Mouse (Mus musculus): Measurements from ENCODE around the gene Pxn.

The Pxn gene

DNA sequence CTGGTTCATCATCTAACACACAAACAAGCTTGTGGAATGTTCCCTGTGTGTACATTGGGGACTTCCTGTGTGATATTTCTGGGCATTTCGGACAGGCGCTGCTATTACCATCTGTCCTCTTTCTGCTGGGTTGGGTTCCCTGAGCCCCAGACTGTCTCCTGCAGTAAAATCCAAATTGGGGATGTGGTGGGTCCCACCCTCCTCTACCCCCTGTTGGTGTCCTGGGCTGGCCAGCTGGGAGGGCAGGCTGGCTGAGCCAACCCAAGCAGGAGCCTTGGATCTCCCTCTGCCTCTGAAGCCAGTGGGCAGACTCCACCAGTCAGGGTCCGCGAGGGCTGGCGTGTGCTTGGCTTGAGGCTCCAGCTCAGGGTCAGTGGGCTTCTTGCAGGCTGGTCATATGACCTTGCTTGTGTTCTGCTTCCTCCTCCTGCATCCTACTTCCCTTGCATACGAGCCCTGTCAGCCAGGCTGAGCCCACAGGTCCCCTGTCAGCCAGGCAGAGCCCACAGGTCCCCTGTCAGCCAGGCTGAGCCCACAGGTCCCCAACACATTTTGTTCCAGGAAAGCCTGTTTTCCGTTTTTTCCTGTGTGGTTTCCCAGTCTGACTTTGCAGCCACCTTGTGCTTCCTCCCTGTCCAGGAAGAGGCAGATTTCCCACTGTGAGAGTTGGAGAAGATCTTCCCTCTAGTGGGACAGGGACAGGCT is 23.4 kb downstream of the Pxn start:
- DNase-seq, result no peak

GRCm38 (mm10) chr5:115530447-115530809 is 24.0 kb downstream of the Pxn start:
- DNase-seq, result peak in 1 of 2 experiments; percentile 62

GRCm38 (mm10) chr5:115531671-115532270 is 25.3 kb downstream of the Pxn start:
- no peak for DNase-seq

DNA sequence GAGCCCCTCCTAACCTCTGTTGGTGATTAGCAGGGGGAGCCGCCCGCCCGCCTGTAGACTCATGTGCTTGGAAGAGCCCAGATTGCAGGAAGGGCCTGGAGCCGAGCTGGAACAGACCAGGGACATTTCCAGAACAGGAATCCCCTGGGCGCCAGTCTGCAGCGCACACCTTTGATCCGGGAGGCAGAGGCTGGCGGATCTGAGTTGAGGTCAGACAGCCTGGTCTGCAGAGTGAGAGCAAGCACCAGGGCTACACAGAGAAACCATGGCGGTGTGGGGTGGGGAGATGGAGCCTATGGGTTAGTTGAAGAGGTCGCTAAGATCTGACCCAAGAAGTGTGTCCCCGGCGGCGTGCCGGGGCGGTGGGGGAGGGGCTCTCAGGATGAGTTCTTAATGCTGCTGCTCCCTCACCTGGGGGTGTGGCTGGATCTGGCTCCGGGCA is 27.8 kb downstream of the Pxn start:
- DNase-seq, result no peak

- DNase-seq, result peak in 1 of 2 experiments; percentile 58
Measured at GRCm38 (mm10) chr5:115534856-115535255, 28.4 kb downstream of the Pxn start.

DNA sequence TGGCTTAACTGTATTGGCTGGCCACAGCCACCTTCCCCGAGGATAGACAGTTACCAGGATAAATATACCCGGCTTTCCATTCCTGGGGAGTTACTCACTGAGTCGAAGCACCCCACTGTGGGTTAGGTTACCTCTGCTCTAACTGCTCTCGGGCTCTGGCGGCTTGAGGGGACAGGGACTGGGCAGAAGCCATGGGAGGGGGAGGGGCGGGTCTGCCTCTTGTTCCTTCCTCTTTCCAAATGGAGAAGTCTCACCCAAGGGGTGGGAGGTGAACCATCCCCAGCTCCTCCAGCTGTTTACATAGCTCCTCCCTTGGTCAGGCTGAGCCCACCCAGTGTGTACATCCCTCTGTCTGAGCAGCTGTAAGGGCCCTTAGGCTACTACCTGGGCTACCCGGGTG is 29.2 kb downstream of the Pxn start:
- no peak for DNase-seq

DNA sequence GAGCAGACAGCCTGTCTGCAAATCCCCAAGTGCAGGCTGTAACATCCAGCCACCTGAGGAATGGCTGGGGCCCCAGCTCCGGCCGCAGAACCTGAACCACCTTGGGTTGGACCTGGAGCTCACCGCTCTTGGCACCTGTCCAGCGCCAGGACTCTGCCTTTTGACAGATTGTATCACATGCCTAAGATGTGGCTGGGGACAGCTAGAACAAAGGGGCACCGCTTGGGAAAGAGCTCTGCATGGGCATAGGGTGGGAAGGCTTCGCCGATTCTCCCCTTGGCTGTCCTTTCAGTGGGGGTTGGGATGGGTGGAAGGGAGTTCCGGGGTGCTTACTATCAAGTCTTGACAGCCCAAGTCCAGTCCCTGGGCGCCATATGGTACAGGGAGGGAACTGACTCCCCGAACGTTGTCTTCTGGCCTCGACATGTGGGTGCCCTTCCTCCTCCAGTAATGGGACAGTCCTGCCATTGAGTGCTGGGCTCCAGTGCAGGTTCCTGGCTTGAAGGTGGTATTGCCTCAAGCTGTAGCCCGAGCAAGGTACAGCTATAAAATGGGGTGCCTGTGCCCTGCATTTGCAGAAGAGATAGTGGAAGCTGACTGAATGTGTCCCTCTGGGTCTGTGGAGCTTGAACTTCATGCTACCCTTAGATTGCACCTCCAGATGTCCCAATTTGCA is 31.7 kb downstream of the Pxn start:
- DNase-seq, result no peak

- peak; percentile 74 to 84 for DNase-seq
Measured at GRCm38 (mm10) chr5:115538693-115539043, 32.2 kb downstream of the Pxn start.

DNA sequence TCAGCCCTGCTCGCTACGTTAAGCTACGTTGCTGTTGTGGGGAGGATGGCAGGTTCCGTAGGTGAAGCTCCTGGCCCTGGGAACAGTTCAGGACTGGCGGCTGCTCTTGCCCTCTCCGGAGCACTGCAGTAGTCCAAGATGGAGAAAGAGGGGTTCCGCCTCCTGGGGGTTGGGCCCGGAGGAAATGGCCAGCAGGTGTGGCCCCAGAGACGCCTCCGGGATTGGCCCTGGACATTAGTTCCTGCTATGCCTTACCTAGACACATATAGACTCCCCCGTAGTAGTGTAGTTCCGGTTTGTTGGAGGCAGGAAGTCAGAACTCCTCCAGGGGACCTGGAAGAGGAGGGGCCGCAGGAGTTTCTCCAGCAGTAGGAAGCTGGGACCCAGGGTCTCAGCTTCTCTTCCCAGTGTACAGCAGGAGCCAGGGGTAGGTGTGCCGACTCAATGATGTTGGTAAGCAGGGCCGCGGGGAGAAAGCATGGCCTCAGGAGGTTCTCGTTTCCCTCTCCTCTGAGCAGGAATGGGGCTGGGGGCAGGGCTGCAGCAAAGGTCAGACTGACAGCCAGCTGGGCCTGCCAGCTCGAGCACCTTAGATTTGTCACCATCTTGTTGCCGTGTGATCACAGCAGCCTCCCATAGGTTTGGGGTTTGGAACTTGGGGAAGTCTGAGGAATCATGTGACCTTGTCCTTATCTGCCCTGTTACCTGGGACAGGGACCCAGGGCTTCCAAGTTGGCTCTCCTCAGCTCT is 36.3 kb downstream of the Pxn start:
- DNase-seq, result no peak

DNA sequence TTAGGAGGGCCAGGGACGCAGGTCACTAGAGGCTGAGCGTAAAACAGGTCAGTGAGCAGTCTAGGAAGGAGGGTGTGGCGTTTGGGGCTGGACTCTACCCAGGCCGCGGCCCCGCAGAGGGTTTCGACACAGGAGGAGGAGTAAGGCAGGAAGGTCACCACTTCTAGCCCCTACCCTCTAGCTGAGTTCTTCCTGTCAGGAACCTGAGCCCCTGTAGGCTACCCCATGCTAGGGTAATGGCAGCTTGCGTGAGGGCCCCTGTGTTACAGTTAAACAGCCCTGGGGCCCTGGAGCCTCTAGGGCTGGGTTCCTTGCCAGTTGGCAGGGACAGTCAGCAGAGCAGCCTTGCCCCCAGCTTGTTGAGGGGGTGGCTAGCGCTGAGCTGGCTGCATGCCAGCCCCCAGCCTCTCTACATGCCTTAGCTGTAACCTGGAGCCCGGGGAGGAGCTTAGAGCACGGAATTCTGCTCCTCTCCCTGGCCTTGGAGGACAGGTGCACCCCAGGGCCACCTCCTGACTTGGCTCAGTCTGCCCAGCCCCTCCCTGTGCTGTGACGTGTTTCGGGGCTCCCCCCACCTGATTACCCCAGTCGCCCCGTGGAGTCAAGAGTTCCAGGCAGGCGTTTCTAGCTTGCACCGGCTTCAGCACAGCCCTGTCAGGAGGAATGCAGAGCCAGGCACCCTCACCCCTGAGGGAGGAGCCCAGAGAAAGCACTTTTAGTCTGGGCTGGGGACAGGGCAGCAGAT is 37.2 kb downstream of the Pxn start:
- no peak for DNase-seq

DNA sequence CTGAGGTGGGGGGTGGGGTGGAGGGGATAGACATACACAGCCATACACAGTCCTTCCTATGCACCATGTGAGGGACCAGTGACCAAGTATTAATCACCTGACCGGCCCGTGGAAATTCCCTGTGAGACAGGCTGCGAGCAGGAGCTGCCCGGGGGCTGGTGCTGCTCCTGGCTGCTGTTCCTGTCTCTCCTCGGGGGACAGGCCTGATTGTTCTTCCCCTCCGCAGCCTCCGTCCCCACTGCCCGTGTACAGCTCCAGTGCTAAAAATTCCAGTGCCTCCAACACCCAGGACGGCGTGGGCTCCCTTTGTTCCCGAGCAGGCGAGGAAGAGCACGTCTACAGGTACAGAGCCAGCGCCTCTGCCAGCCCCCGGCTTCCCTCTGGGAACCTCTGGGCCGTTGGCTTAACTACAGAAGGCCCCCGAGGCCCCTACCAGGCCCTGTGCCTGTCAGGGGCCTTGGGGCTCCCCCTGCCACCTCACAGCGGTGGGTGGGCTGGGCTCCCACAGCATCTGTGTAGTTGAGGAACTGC is 38.2 kb downstream of the Pxn start:
- peak in 1 of 2 experiments; percentile 3 for DNase-seq

DNA sequence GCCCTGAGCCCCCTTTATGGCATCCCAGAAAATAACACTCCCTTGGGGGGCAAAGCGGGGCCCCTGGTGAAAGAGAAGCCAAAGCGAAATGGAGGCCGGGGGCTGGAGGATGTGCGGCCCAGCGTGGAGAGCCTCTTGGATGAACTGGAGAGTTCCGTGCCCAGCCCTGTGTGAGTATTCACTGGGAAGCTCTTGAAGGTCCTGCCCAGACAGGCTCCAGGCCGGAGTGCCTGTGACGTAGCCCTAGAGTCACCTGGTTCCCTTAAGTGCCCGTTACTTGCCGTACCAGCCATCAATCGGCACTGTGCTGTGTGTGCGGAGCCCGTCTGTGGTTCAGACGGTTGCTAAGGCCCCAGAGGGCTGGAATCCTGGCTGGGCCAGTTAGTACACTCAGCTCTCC is 39.2 kb downstream of the Pxn start:
- DNase-seq, result no peak

DNA sequence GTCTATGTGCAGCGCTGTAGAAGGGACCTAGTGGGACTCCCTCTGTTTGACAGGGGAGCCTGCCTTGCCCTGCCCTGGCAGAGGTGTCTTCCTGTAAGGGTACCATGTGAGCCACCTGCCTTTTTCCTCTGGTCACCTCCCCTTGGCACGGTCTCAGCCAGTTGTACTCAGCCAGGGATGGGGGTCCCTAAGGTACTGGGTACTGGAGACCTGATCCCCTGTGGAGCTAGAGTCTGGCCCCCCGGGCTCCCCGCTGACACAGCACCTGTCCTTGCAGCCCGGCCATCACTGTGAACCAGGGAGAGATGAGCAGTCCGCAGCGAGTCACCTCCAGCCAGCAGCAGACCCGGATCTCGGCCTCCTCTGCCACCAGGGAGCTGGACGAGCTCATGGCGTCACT is 40.1 kb downstream of the Pxn start:
- peak in 1 of 2 experiments; percentile 3 for DNase-seq

- no peak for DNase-seq
Measured at GRCm38 (mm10) chr5:115547014-115547413, 40.5 kb downstream of the Pxn start.

DNA sequence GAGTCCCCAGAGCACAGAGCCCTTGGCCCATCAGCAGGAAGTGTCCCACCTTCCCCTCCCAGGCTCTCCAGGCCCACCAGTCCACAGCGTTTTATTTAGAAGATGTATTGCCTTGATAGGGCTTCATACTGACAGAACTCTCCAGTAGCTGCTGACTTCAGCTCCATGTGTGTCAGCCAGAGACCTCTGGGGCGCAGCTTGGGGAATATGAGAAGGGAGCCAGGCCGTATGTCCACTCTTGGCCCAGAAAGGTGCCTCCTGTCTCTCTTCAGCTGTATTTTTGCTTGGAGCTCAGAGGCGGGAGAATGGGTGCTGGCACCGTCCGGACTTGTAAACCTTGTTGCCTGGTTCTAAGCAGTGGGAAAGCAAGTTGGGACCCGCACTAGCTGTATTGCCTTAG is 40.9 kb downstream of the Pxn start:
- DNase-seq, result no peak

GRCm38 (mm10) chr5:115548501-115549285 is 42.2 kb downstream of the Pxn start:
- DNase-seq, result no peak

DNA sequence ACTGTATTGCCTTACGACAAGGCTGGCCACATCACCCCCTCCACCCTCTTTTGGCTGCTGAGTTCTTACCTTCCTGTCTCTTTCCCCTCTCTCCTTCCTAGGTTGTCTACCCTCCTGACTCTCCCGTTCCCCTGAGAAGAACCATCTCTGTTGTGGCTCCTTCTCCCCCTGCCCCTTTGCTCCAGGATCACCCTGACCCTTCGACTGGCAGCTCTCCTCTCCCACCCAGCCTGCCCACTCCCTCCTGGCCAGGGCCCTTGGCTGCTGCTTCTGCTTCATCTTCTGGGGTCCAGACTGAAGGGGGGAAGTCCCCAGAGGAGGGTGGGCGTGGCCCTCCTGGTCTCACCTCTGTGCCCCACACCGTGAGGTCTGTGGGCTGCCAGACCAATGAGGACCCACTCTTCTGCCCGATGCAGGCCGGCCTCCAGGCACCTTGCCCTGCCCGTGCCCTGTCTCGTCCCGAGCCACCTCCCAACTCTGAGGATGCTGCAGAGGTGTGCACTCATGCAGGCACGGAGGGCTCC is 44.1 kb downstream of the Pxn start:
- DNase-seq, result no peak

DNA sequence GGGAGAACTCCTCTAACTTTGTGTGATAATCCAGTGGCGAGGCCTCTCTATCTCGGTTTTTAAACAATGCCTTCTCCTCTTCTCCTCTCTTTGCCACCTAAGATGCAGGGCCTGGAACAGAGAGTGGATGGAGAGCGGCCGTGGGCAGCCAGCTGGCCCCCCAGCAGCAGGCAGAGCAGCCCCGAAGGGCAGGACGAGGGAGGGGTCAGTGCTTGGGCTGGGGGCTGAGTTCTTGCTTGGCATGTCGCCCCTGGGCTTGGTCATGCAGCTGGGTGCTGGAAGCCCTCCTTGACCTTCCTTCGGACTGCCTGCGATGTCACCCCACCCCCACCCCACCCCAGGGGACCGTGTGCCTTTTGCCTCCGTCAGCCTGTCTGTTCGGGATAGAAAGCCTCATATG is 44.9 kb downstream of the Pxn start:
- no peak for DNase-seq

GRCm38 (mm10) chr5:115551799-115552198 is 45.3 kb downstream of the Pxn start:
- DNase-seq, result no peak

DNA sequence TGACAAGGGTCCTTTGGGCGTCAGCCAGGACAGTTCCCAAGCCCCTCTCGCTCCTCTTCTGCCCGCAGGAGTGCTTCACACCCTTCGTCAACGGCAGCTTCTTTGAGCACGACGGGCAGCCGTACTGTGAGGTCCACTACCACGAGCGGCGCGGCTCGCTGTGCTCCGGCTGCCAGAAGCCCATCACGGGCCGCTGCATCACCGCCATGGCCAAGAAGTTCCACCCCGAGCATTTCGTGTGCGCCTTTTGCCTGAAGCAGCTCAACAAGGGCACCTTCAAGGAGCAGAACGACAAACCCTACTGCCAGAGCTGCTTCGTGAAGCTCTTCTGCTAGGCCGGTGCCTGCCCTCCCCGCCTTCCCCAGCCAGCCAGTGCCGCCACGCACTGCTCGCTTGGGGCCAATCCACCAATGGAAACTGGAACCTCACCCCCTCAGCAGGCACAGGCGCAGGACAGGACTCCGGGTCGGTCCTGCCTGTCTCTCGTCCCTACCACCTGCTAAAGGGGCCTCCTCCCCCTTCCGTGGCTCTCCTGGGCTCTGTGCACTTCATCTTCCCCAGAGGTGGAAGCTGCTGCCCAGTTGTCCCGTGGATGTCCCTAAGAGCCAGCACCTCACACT is 47.4 kb downstream of the Pxn start:
- no peak for DNase-seq
